8 mouse cellular contexts compared by ENCODE assay signal in the genomic region with DNA sequence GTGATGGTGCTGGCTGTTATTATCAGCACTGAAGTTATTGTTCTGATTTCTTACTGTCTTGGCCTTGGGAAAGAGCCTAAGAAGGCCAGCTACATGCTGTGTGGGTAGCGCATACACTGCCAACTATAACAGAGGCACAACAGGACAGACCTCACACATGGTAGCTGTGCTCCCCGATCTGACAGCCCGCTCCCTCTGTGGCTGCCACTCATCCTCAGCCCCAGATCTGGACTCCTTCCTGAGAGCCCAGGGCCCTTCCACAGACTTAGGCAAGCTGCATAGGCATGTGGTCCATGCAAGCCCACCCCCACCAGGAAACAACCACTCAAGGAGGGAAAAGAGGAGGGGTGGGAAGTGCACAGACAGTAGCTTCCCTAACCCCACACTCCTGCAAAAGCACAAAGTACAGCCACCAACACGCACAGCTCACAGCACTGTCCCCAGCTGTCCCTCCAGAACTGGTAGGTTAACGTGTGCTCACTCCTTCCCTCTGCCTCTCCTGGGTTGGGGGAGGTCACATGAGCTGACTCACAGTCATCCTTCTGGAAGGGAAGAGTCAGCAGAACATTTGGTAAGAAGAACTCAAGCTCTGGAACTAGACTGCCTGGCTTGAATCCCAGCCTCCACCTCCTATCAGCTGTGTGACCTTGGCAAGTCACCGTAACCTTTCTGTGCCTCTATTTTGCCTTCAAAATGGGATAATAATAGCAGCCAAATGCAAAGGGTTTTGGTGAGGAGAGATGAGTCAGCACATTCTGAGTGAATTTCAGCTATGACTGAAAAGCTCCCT.
DNase-seq lines count a peak whose midpoint lies in the region; ATAC-seq lines count a peak whose summit lies in the region.

No protein-coding gene starts in this region.

- ATAC-seq in heart, embryonic 11.5 days (replicated peaks; ENCODE audit: insufficient number of reproducible peaks, low FRiP score, low TSS enrichment), result no peak
- ATAC-seq in neural tube, embryonic 15.5 days (ENCODE audit: low FRiP score), result no peak

- H3K4me3 ChIP-seq in heart, embryonic 11.5 days (ENCODE audit: low read depth, low read length), result no peak overlapping the region
- no peak overlapping the region for H3K4me3 ChIP-seq in neural tube, embryonic 15.5 days (replicated peaks)

- intact Hi-C loops in heart, postnatal 10 days (cut with DNase I), result loop anchor here (10.0 kb wide), 1 partner anchor 45 kb away; no protein-coding TSS in a partner anchor

- no peaks in the 10 kb centered on the region for H3K9me3 ChIP-seq in heart, embryonic 11.5 days (replicated peaks; ENCODE audit: control insufficient read depth, low read length)
- H3K9me3 ChIP-seq in neural tube, embryonic 15.5 days (replicated peaks), result no peaks in the 10 kb centered on the region

- H3K27ac ChIP-seq in heart, embryonic 11.5 days (ENCODE audit: low read depth, low read length), result no peak overlapping the region
- H3K27ac ChIP-seq in neural tube, embryonic 15.5 days (replicated peaks), result no peak overlapping the region

- H3K4me2 ChIP-seq in heart, embryonic 11.5 days, result no peak overlapping the region
- no peak overlapping the region for H3K4me2 ChIP-seq in neural tube, embryonic 15.5 days

- H3K4me1 ChIP-seq in heart, embryonic 11.5 days (ENCODE audit: control insufficient read depth, insufficient read depth, low read length), result peaks cover 6% of the 10 kb centered on the region
- peaks cover 29% of the 10 kb centered on the region for H3K4me1 ChIP-seq in neural tube, embryonic 15.5 days

- no peaks in the 10 kb centered on the region for H3K27me3 ChIP-seq in heart, embryonic 11.5 days (ENCODE audit: control insufficient read depth, insufficient read depth, low read length)
- no peaks in the 10 kb centered on the region for H3K27me3 ChIP-seq in neural tube, embryonic 15.5 days (replicated peaks)

- no peaks in the 10 kb centered on the region for H3K36me3 ChIP-seq in heart, embryonic 11.5 days (ENCODE audit: control insufficient read depth, insufficient read depth, low read length)
- H3K36me3 ChIP-seq in neural tube, embryonic 15.5 days, result no peaks in the 10 kb centered on the region

- peak; percentile 42 for DNase-seq in heart, adult 8-10 months (ENCODE audit: low spot score)
- peak; percentile 27 for DNase-seq in urinary bladder, postnatal 14 days (ENCODE audit: low spot score)
- DNase-seq in urinary bladder, adult 18-20 months (ENCODE audit: low spot score in 2 of 2), result no peak
- peak; percentile 38 to 45 for DNase-seq in heart, postnatal 10 days
- DNase-seq in testis, postnatal 10 days (ENCODE audit: low spot score), result peak; percentile 62
- no peak for DNase-seq in embryo, embryonic 9.5 days (ENCODE audit: extremely low spot score)

- 62% methylated on average over 6 of the region's 6 CpGs for WGBS in heart, embryonic 11.5 days (ENCODE audit: insufficient replicate concordance)
- 75% methylated on average over 6 of the region's 6 CpGs for WGBS in neural tube, embryonic 15.5 days

- no peak overlapping the region for H3K9ac ChIP-seq in heart, embryonic 11.5 days (ENCODE audit: low read depth, low read length)
- H3K9ac ChIP-seq in neural tube, embryonic 15.5 days (replicated peaks), result no peak overlapping the region

Comparison
In these comparisons a context has a peak if more than half of its experiments do, and no peak if none do; other contexts are left out.
1. DNase-seq: peak in heart, adult 8-10 months (single experiment), urinary bladder, postnatal 14 days (single experiment), heart, postnatal 10 days (2 of 2) and testis, postnatal 10 days (single experiment); none in urinary bladder, adult 18-20 months (0 of 2) and embryo, embryonic 9.5 days (single experiment).